Mouse (Mus musculus) myocyte (in vitro differentiated cells): ENCODE results near the gene Ppp2ca. TPM values are rescaled to one million over a fixed set of nuclear protein-coding genes. Genes with fewer than 3 reads are reported as not detected.
"Not testable (repeated sequence)": the region's sequence is repeated elsewhere in the genome, so short reads cannot be mapped to it uniquely, and the experiment has no call there.

Experiments
- H3K27me3 ChIP-seq: one replicate; pipeline ENCODE4 v1.6.1; 2011; ENCODE audit not compliant: control insufficient read depth, insufficient read depth, insufficient read length
- H3K36me3 ChIP-seq: one replicate; pipeline ENCODE4 v1.6.1; 2011; ENCODE audit not compliant: control insufficient read depth, insufficient read depth
- H3K4me2 ChIP-seq: one replicate; pipeline ENCODE4 v1.6.1; 2011; ENCODE audit warnings: low read depth, control low read depth
- H3K4me3 ChIP-seq: one replicate; pipeline ENCODE4 v1.5.1; 2011; ENCODE audit warnings: mild to moderate bottlenecking, control low read depth, moderate library complexity
- H3K79me2 ChIP-seq: one replicate; pipeline ENCODE4 v1.6.1; 2011; ENCODE audit not compliant: control insufficient read depth, insufficient read depth
- H3ac ChIP-seq: one replicate; pipeline ENCODE4 v1.6.1; 2011; ENCODE audit not compliant: control insufficient read depth, insufficient read length
- CEBPB ChIP-seq: IDR thresholded peaks from 2 replicates; pipeline ENCODE4 v1.6.1; 2011; ENCODE audit warnings: mild to moderate bottlenecking, moderate library complexity; ENCODE audit not compliant: poor library complexity, insufficient read depth, severe bottlenecking
- E2F4 ChIP-seq: IDR thresholded peaks from one replicate; pipeline ENCODE4 v1.6.1; 2011; ENCODE audit warnings: mild to moderate bottlenecking, control low read depth, moderate library complexity; ENCODE audit not compliant: insufficient read depth
- MAX ChIP-seq: IDR thresholded peaks from one replicate; pipeline ENCODE4 v1.6.1; 2011; ENCODE audit warnings: low read depth, mild to moderate bottlenecking, control low read depth
- MYOD1 ChIP-seq, 3 experiments: IDR thresholded peaks; one replicate each; pipeline ENCODE4 v1.6.1; 2011; ENCODE audit warnings: control low read depth in 2 of 3, low read depth in 2 of 3, mild to moderate bottlenecking in 2 of 3, moderate library complexity in 1 of 3; ENCODE audit not compliant: insufficient read length in 2 of 3, control insufficient read depth in 1 of 3
- MYOG ChIP-seq, 3 experiments: IDR thresholded peaks; one replicate each; pipeline ENCODE4 v1.6.1; 2011; ENCODE audit warnings: control low read depth in 2 of 3, low read depth in 2 of 3, mild to moderate bottlenecking in 2 of 3; ENCODE audit not compliant: insufficient read length in 2 of 3, control insufficient read depth in 1 of 3, insufficient read depth in 1 of 3
- POLR2A ChIP-seq: IDR thresholded peaks from one replicate; pipeline ENCODE4 v1.6.1; 2011; ENCODE audit warnings: low read depth, mild to moderate bottlenecking, control low read depth, moderate library complexity; ENCODE audit not compliant: insufficient read length
- POLR2AphosphoS2 ChIP-seq: IDR thresholded peaks from one replicate; pipeline ENCODE4 v1.6.1; 2011; ENCODE audit warnings: low read depth, control low read depth; ENCODE audit not compliant: insufficient read length
- REST ChIP-seq: IDR thresholded peaks from one replicate; pipeline ENCODE4 v1.6.1; 2011; ENCODE audit warnings: mild to moderate bottlenecking, control low read depth, moderate library complexity; ENCODE audit not compliant: insufficient read depth, insufficient read length
- SRF ChIP-seq: IDR thresholded peaks from one replicate; pipeline ENCODE4 v1.6.1; 2011; ENCODE audit warnings: low read depth; ENCODE audit not compliant: control insufficient read depth, insufficient read length
- TCF12 ChIP-seq: IDR thresholded peaks from one replicate; pipeline ENCODE4 v1.6.1; 2011; ENCODE audit warnings: mild to moderate bottlenecking, control low read depth; ENCODE audit not compliant: poor library complexity, insufficient read depth, severe bottlenecking
- TCF3 ChIP-seq: IDR thresholded peaks from one replicate; pipeline ENCODE4 v1.6.1; 2011; ENCODE audit warnings: low read depth, control low read depth; ENCODE audit not compliant: insufficient read length
- USF1 ChIP-seq: IDR thresholded peaks from one replicate; pipeline ENCODE4 v1.6.1; 2011; ENCODE audit warnings: low read depth, mild to moderate bottlenecking, control low read depth, moderate library complexity
- polyA plus RNA-seq: library from polyadenylated mRNA; unstranded; fragments of >200 nt; fragmentation: generic; extraction: Trizol; gene quantifications from one replicate; pipeline ENCODE4 v1.2.1, GENCODE M21; 2012; ENCODE audit warnings: missing spikeins

The Ppp2ca gene
- polyA plus RNA-seq, 1 experiment = 56.4 TPM

DNA sequence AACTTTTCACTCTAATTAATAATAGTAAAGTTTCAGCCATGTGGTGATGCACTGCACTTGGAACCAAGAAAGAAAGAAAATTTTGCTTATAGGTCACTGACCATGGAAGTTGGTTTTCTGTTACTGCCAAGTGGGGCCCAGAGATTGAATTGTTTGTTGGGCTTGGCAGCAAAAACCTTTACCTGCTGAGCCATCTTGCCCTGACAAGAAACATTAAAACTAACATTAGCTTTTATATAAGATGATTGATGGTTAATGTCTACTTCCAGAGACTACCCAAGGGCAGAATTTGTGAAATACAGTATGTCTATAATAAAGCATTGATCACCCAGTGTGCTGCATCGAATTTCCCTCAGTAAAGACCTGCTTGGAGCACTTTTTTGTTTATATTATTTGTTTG is 8.0 kb downstream of the Ppp2ca start:
- no peak for TF ChIP-seq MAX
- TF ChIP-seq TCF12 = no peak
- no peak for TF ChIP-seq MYOG (IDR thresholded peaks at IDR 0.05; ENCODE audit: control insufficient read depth in 1 of 3, insufficient read depth in 1 of 3, insufficient read length in 2 of 3, low read depth in 2 of 3)
- no peak for TF ChIP-seq REST
- TF ChIP-seq MYOD1 (IDR thresholded peaks at IDR 0.05; ENCODE audit: control insufficient read depth in 1 of 3, insufficient read length in 2 of 3, low read depth in 2 of 3) = no peak
- no peak for TF ChIP-seq TCF3
- no peak for TF ChIP-seq POLR2AphosphoS2
- no peak overlapping the region for H3K4me3 ChIP-seq
- peaks cover 100% of the 10 kb centered on the region for H3K79me2 ChIP-seq
- H3K36me3 ChIP-seq = peaks cover 4% of the 10 kb centered on the region
- no peaks in the 10 kb centered on the region for H3K27me3 ChIP-seq
- no peak overlapping the region for H3K4me2 ChIP-seq
- H3ac ChIP-seq = no peak overlapping the region

DNA sequence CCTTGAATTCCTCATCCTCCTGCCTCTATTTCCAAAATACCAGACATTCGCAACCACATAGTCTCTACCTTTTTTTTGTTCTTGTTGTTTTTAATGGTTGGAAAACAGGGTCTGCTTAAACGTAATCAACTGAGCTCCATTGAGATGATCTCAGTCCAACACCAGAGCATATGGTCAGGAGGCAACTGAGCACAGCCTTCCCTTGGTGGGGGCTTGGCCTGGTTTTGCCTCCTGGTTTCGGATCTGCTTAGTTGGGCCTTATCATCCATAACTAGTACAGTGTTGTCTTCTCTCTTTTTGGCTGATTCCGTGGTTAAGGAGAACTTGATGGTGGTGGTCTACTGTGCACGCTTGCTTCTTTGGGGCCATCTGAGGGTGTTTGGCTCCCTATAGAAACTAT is 10.3 kb downstream of the Ppp2ca start:
- TF ChIP-seq TCF3 = no peak
- no peak for TF ChIP-seq MAX
- no peak for TF ChIP-seq E2F4
- no peak for TF ChIP-seq POLR2AphosphoS2
- TF ChIP-seq SRF = no peak
- no peak for TF ChIP-seq USF1
- TF ChIP-seq CEBPB = no peak
- no peak for TF ChIP-seq TCF12
- no peak for TF ChIP-seq REST
- no peak for TF ChIP-seq MYOG (IDR thresholded peaks at IDR 0.05; ENCODE audit: control insufficient read depth in 1 of 3, insufficient read depth in 1 of 3, insufficient read length in 2 of 3, low read depth in 2 of 3)
- no peak for TF ChIP-seq POLR2A
- TF ChIP-seq MYOD1 (IDR thresholded peaks at IDR 0.05; ENCODE audit: control insufficient read depth in 1 of 3, insufficient read length in 2 of 3, low read depth in 2 of 3) = no peak

GRCm38 (mm10) chr11:52109421-52109820 is 10.9 kb downstream of the Ppp2ca start:
- H3ac ChIP-seq = no peak overlapping the region
- H3K4me2 ChIP-seq = peak overlapping the region; percentile 51
- no peak overlapping the region for H3K4me3 ChIP-seq
- no peak for TF ChIP-seq POLR2A
- peak; percentile 52; the same call in 1 of the 2 replicates for TF ChIP-seq CEBPB
- H3K79me2 ChIP-seq = peaks cover 100% of the 10 kb centered on the region
- H3K36me3 ChIP-seq = peaks cover 26% of the 10 kb centered on the region
- H3K27me3 ChIP-seq = no peaks in the 10 kb centered on the region

More for the DNA sequence above, 10.3 kb downstream of the Ppp2ca start:
- no peaks in the 10 kb centered on the region for H3K27me3 ChIP-seq
- H3ac ChIP-seq = no peak overlapping the region
- H3K4me2 ChIP-seq = peak overlapping the region; percentile 51
- no peak overlapping the region for H3K4me3 ChIP-seq
- peaks cover 19% of the 10 kb centered on the region for H3K36me3 ChIP-seq
- peaks cover 100% of the 10 kb centered on the region for H3K79me2 ChIP-seq

DNA sequence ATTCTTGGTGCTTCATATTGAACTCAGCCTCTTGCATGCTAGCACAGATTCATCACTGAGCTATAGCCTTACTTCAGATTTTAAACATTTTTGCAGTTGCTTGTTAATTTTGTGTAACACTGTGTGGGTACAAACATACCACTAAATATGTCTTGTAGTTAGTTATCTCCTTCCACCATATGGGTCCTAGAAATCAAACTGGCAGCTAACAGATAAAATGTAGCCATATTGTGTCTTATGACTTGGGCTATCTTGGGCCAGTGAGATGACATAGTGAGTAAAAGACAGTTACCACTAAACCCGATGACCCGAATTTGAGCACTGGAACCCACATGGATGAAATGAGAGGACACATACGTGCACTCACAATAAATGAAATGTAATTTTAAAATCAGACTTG is 17.0 kb downstream of the Ppp2ca start:
- Histone ChIP-seq H3K4me3 (no peak overlapping the region), H3K79me2 (peaks cover 84% of the 10 kb centered on the region), H3K4me2 (no peak overlapping the region), H3K27me3 (no peaks in the 10 kb centered on the region), H3K36me3 (peaks cover 84% of the 10 kb centered on the region), H3ac (no peak overlapping the region)
- no peak for TF ChIP-seq TCF12

GRCm38 (mm10) chr11:52116117-52116516 is 17.6 kb downstream of the Ppp2ca start:
- H3K36me3 ChIP-seq = peaks cover 91% of the 10 kb centered on the region
- not testable (repeated sequence) for H3K4me3 ChIP-seq, H3K27me3 ChIP-seq, H3ac ChIP-seq, H3K4me2 ChIP-seq
- peaks cover 78% of the 10 kb centered on the region for H3K79me2 ChIP-seq

GRCm38 (mm10) chr11:52117156-52117555 is 18.7 kb downstream of the Ppp2ca start:
- Histone ChIP-seq H3K27me3 (no peaks in the 10 kb centered on the region), H3K4me2 (no peak overlapping the region), H3ac (no peak overlapping the region), H3K4me3 (no peak overlapping the region), H3K36me3 (peaks cover 98% of the 10 kb centered on the region), H3K79me2 (peaks cover 76% of the 10 kb centered on the region)
- TF ChIP-seq POLR2AphosphoS2 (peak; percentile 45), REST (no peak), MAX (no peak), MYOG (IDR thresholded peaks at IDR 0.05; ENCODE audit: control insufficient read depth in 1 of 3, insufficient read depth in 1 of 3, insufficient read length in 2 of 3, low read depth in 2 of 3) (peak in 1 of 3 experiments; percentile 45), TCF3 (no peak), E2F4 (no peak), USF1 (no peak), POLR2A (no peak), MYOD1 (IDR thresholded peaks at IDR 0.05; ENCODE audit: control insufficient read depth in 1 of 3, insufficient read length in 2 of 3, low read depth in 2 of 3) (peak in 1 of 3 experiments; percentile 23), SRF (no peak), TCF12 (no peak), CEBPB (no peak)

GRCm38 (mm10) chr11:52120415-52120814 is 21.9 kb downstream of the Ppp2ca start:
- peaks cover 93% of the 10 kb centered on the region for H3K36me3 ChIP-seq
- peaks cover 45% of the 10 kb centered on the region for H3K79me2 ChIP-seq
- H3K4me3 ChIP-seq, H3K27me3 ChIP-seq, H3K4me2 ChIP-seq, H3ac ChIP-seq: not testable (repeated sequence)
